Mouse (Mus musculus) intestine, embryonic 15.5 days (tissue): ENCODE measurements around the gene Gtf2h2. TPM values are rescaled to one million over a fixed set of nuclear protein-coding genes. Genes with fewer than 3 reads are reported as not detected.

ENCODE experiments used
- ATAC-seq: fragments of 200-750 bp; cut with Nextera tagmentation; 2 replicates; pipeline ENCODE4 v1.8.0; 2017; ENCODE audit warnings: moderate TSS enrichment, moderate library complexity
- H3K27ac ChIP-seq: fragments of 300-500 bp; sonication (generic); 2 replicates; pipeline ENCODE4 v1.5.1; 2015; ENCODE audit warnings: mild to moderate bottlenecking, inconsistent platforms
- H3K27me3 ChIP-seq: fragments of 300-500 bp; sonication (generic); replicated peaks from 2 replicates; pipeline ENCODE4 v1.6.1; 2015; ENCODE audit warnings: inconsistent platforms
- H3K36me3 ChIP-seq: fragments of 300-500 bp; sonication (generic); 2 replicates; pipeline ENCODE4 v1.6.1; 2015; ENCODE audit warnings: inconsistent platforms
- H3K4me1 ChIP-seq: fragments of 300-500 bp; sonication (generic); replicated peaks from 2 replicates; pipeline ENCODE4 v1.6.1; 2015; ENCODE audit warnings: inconsistent platforms
- H3K4me2 ChIP-seq: fragments of 300-500 bp; sonication (generic); replicated peaks from 2 replicates; pipeline ENCODE4 v1.6.1; 2015; ENCODE audit warnings: mild to moderate bottlenecking, inconsistent platforms
- H3K4me3 ChIP-seq: fragments of 300-500 bp; sonication (generic); replicated peaks from 2 replicates; pipeline ENCODE4 v1.5.1; 2015; ENCODE audit warnings: inconsistent platforms
- H3K9ac ChIP-seq: fragments of 300-500 bp; sonication (generic); 2 replicates; pipeline ENCODE4 v1.6.1; 2015; ENCODE audit warnings: inconsistent platforms
- H3K9me3 ChIP-seq: fragments of 300-500 bp; sonication (generic); 2 replicates; pipeline ENCODE4 v1.6.1; 2016; ENCODE audit warnings: inconsistent platforms
- whole genome bisulfite sequencing: fragments of 180-500 bp; shearing (Covaris S2); methylation state at CpG from one replicate; pipeline ENCODE4 v1.1.7; 2015; 5-methylcytosine and 5-hydroxymethylcytosine counted together
- polyA plus RNA-seq: library from polyadenylated mRNA; unstranded; fragments of >200 nt; fragmentation: Nextera tagmentation; extraction: Ambion mirVana; gene quantifications from 2 replicates; pipeline ENCODE4 v1.2.1, GENCODE M21; 2015

The Gtf2h2 gene
- polyA plus RNA-seq = 78.8 and 79.0 TPM in 2 replicates

DNA sequence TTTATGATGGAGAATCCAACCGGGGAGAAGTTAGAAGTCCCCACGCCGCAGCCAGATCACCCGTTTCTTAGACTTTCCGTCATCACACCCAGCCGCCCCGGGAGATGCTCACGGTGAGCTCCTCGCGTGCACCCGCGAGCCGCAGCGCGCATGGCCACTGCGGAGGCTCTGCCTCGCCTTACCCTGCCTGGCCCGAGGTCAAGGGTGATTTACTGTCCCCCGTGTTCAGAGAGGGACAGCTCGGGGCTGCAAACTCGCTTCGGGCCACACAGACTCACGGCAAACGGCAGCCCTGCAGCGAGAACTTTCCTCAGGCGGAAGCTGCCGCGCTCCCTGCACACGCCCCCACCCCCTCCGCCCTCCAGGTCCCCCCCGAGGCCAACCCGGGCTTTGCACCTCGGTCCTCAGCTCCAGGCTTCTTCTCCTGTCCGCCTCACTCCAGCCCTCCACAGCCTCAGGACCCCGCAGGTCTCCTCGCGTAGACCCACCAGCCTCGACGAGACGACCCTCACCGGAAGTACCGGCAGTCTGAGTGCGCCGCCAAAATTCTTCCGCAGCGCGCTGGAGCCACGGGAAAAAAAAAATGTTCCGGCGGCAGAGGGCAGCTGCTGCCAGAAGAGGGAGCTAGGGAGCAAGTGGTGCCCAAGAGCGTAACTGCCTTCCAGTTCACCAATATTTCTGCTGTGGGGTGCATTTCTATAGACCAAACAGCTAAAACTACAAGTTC, at the start of gene Gtf2h2:
TSS of gene Gtf2h2 (minus strand) at position 519 of the 727 bp plus-strand sequence.
- under 1% methylated on average over 51 of the region's 51 CpGs for WGBS
- ATAC-seq = peak; percentile 86
- 0 out of 2 replicates have a peak, but pooled peaks cover 5% of the 10 kb centered on the region for H3K4me1 ChIP-seq
- no peaks in the 10 kb centered on the region for H3K27me3 ChIP-seq
- H3K9me3 ChIP-seq = no peaks in the 10 kb centered on the region
- peak within 1 kb of the TSS; percentile 86 for H3K9ac ChIP-seq
- peak within 1 kb of the TSS; percentile 89 for H3K27ac ChIP-seq
- H3K4me2 ChIP-seq = peak within 1 kb of the TSS; percentile 57
- peak within 1 kb of the TSS; percentile 83 for H3K4me3 ChIP-seq
- H3K36me3 ChIP-seq = no peaks in the 10 kb centered on the region

DNA sequence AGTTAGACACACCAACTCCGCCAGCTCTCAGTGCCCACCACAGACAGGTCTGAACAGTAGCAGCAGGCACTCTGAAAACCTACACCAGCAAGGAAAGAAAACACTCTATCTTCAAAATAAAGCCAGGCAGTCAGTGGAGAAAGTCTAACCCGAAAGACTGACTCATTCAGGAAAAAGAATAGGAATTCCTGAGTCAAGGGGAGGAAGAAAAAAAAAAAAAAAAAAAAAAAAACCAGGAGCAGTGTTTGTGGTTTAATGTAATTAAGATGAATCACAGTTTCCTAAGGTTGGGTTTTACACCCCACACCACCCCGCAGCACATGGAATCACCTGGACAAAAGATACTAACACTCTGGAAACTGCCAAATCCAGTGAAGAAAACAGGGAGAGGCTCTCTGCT, 43.8 kb upstream of the Gtf2h2 start:
- no peak for ATAC-seq
- WGBS = 73% methylated on average over 3 of the region's 3 CpGs
- Histone ChIP-seq H3K36me3 (no peaks in the 10 kb centered on the region), H3K9ac (no peak overlapping the region), H3K4me2 (no peak overlapping the region), H3K9me3 (no peaks in the 10 kb centered on the region), H3K4me1 (no peaks in the 10 kb centered on the region), H3K27me3 (no peaks in the 10 kb centered on the region), H3K27ac (no peak overlapping the region), H3K4me3 (no peak overlapping the region)

DNA sequence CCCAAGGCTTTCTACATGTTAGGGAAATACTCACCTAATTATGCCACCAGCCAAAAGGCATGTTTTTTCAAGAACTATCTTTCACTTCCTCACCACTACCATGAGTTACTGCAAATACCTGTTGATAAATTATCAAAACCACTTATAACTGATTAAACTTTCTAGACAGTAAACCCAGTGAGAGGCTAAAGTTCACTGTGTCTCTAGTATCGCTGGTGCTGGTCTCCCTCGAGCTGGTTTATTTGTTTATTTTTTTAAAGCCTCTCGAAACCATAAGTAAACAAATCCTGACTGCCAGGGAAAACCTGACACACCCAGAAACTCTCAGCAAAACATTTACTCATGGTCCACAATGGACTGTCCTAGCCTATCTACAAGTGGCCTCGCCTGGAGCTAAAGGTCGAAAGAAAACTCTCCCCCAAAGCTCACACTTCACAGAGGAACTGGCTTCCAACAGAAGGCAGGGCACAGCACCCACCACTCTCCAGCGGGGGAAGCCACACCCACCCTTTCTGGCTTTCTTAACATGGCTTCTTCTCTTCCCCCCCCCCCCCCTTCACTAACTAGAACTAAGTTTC, 40.5 kb upstream of the Gtf2h2 start:
- H3K9ac ChIP-seq = no peak overlapping the region
- H3K4me1 ChIP-seq = no peaks in the 10 kb centered on the region
- no peaks in the 10 kb centered on the region for H3K36me3 ChIP-seq
- H3K27ac ChIP-seq = peak overlapping the region; percentile 67
- H3K4me2 ChIP-seq = peak overlapping the region; percentile 28
- ATAC-seq = peak; percentile 92
- no peaks in the 10 kb centered on the region for H3K27me3 ChIP-seq
- 25% methylated on average over 6 of the region's 6 CpGs for WGBS
- H3K4me3 ChIP-seq = no peak overlapping the region
- no peaks in the 10 kb centered on the region for H3K9me3 ChIP-seq

DNA sequence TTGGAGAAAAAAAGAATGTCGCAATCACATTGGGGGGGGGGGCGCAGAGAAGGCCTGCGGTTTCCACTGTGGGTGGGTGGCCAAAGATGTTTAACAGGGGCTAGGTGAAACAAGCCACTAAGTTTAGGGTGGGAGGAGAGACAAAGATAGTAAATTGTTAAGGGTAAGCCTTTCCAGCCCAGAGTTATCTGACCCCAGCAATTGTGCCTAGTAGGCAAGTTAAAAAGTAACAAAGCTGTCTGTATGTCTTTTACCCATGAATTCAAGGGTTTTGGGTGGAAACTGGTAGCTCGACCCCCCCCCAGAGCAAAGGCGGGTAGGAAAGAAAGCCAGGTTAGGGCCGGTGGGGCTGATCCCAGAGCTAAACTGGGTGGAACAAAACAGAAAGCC, 34.3 kb upstream of the Gtf2h2 start:
- H3K9me3 ChIP-seq = no peaks in the 10 kb centered on the region
- 0 out of 2 replicates have a peak, but pooled peaks have one; percentile 17 for ATAC-seq
- H3K4me2 ChIP-seq = peak overlapping the region; percentile 22; the same call in 1 of the 2 replicates
- peaks cover 12% of the 10 kb centered on the region for H3K4me1 ChIP-seq
- H3K4me3 ChIP-seq = no peak overlapping the region
- H3K9ac ChIP-seq = no peak overlapping the region
- 48% methylated on average over 6 of the region's 6 CpGs for WGBS
- peak overlapping the region; percentile 58; the same call in 1 of the 2 replicates for H3K27ac ChIP-seq
- H3K36me3 ChIP-seq = no peaks in the 10 kb centered on the region
- H3K27me3 ChIP-seq = no peaks in the 10 kb centered on the region

DNA sequence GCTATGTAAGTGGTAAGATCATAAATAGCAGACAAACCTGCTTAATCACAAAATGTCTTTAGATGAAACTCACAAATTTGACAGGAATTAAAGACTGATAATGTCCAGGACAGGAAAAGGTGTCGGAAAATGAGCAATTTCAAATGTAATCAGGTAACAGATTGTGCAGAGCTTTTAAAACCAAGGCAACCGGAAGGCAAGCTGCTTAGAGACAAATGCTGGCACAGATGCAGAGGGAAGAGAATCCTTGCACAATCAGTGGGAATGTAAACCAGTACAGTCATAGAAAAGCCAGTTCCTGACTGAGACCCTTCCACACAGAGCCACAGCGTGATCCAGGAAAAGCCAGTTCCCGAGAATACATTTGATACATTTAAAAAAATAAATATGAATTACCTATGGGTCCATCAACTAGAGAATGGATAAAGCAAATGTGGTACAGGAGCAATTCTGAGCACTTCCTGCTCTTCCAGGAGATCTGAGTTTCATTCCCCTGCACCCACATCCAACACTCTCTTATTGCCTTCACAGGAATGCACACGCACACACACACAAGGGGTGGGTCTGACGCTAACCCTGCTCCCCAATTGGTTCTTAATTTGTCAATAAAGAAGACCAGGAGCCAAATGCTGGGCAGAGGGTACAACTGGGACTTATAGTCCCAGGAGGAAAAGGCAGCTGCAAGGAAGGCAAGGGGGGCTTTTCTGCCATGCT, 33.7 kb upstream of the Gtf2h2 start:
- Histone ChIP-seq H3K27ac (peak overlapping the region; percentile 58; the same call in 1 of the 2 replicates), H3K4me2 (peak overlapping the region; percentile 22; the same call in 1 of the 2 replicates), H3K9ac (no peak overlapping the region), H3K9me3 (no peaks in the 10 kb centered on the region), H3K4me3 (no peak overlapping the region), H3K4me1 (peaks cover 12% of the 10 kb centered on the region), H3K27me3 (no peaks in the 10 kb centered on the region), H3K36me3 (no peaks in the 10 kb centered on the region)
- no peak for ATAC-seq
- 60% methylated on average over 6 of the region's 6 CpGs for WGBS

DNA sequence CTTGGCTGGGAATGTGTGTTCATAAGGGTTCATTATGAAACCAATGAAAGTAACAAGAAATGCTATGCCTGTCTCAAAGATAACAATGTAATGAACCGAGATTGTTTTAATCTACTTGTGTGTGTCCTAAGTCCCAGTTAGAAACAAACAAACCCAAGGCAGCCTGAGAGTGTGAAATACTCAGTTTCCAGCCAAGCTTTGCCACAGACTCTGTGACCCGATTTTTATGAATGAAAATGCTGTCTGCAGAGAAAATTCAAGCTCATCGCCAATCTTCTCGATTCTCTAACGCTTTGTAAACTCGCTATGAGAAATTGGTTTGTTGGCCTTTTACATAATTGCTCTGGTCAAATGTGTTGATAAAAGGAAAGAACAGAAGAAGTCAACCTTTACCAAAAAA, 32.5 kb upstream of the Gtf2h2 start:
- no peak overlapping the region for H3K9ac ChIP-seq
- ATAC-seq = no peak
- H3K4me3 ChIP-seq = no peak overlapping the region
- 87% methylated on average over 6 of the region's 6 CpGs for WGBS
- H3K4me1 ChIP-seq = peaks cover 12% of the 10 kb centered on the region
- H3K27ac ChIP-seq = no peak overlapping the region
- H3K36me3 ChIP-seq = no peaks in the 10 kb centered on the region
- no peaks in the 10 kb centered on the region for H3K27me3 ChIP-seq
- H3K4me2 ChIP-seq = no peak overlapping the region
- no peaks in the 10 kb centered on the region for H3K9me3 ChIP-seq

DNA sequence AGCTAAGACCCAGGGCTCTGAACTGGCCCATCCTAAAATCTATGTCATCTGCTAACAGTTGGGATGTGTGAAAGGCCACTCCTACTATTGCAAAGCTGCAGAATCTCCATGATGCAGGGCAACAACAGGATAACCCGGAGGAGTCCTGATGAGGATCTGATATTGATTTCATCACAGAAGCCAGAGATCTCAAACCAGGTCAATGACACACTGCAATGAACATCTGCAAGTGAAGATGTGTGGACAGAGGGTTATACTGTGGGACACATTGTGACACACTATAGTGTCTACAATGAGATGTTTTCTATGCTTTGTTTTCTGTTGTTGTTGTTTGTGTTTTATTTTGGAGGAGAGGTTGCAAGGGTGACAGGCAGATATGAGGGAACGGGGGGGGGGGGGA, 31.3 kb upstream of the Gtf2h2 start:
- no peak for ATAC-seq
- peaks cover 17% of the 10 kb centered on the region for H3K4me1 ChIP-seq
- no peaks in the 10 kb centered on the region for H3K9me3 ChIP-seq
- WGBS = 71% methylated on average over 2 of the region's 2 CpGs
- H3K4me2 ChIP-seq = no peak overlapping the region
- H3K27me3 ChIP-seq = no peaks in the 10 kb centered on the region
- H3K27ac ChIP-seq = no peak overlapping the region
- no peaks in the 10 kb centered on the region for H3K36me3 ChIP-seq
- H3K9ac ChIP-seq = no peak overlapping the region
- no peak overlapping the region for H3K4me3 ChIP-seq

DNA sequence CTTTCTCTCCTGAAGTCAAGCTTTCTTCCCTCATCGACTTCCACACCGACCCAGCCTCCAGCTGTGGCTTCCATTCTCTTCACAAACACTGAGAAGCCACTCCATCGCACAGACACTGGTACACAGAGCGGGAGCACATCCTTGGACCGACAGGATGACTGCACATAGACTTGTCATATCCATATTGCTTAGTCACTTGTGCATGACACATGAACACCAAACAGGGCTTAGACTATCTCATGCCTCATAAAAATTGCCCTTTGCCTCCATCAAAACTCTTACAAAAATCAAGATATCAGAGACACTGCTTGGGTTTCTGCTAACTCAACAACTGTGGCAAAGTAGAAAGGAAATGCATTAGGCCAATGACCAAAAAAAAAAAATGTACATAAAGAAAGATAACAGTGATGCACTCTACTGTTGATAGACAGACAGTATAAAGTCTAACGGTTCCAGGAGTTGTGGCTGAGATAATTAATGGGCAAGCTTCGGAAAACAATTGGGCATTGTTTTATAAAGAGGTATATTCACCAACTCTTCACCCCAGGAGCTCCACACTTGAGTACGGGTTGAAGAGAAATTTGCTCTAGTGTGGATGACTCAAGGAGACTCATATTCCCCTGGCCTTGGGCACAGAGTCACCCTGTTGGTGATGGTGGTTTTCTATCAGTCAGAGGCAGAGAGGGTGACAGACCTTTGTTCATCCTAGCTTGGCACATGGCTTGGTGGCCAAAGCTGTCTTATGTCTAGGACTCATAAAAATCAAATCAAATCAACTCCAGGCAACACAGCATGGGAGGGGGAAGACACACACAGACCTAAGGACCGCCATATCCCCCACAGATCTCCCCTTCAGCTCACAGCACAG, 29.6 kb upstream of the Gtf2h2 start:
- Histone ChIP-seq H3K27ac (peak overlapping the region; percentile 42; the same call in 1 of the 2 replicates), H3K4me1 (peaks cover 24% of the 10 kb centered on the region), H3K27me3 (no peaks in the 10 kb centered on the region), H3K4me2 (no peak overlapping the region), H3K4me3 (no peak overlapping the region), H3K36me3 (no peaks in the 10 kb centered on the region), H3K9ac (no peak overlapping the region), H3K9me3 (no peaks in the 10 kb centered on the region)
- ATAC-seq = peak; percentile 42; the same call in 1 of the 2 replicates
- WGBS = 68% methylated on average over 9 of the region's 9 CpGs

DNA sequence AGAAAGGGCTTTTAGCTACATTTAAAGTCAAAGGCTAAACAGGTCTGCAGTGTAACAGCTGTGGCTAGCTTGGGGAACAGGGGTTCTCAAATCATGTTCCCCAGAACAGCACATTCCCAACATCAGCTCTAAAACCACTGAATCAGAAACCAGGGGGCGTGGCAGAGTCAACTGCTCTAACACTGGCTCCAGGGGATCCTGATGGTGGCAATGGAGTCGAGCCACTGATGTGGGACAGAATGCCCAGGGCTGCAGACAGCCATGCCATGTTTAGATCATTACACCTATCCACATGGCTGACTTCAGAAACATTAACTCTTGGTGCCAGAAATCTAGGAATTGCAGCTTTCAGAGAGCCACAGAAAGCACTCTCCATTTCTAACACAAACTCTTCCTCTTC, 26.8 kb upstream of the Gtf2h2 start:
- no peak for ATAC-seq
- H3K9ac ChIP-seq = no peak overlapping the region
- H3K4me2 ChIP-seq = no peak overlapping the region
- WGBS = 59% methylated on average over 2 of the region's 2 CpGs
- H3K4me3 ChIP-seq = no peak overlapping the region
- no peaks in the 10 kb centered on the region for H3K36me3 ChIP-seq
- no peaks in the 10 kb centered on the region for H3K9me3 ChIP-seq
- H3K27ac ChIP-seq = peak overlapping the region; percentile 63
- H3K27me3 ChIP-seq = no peaks in the 10 kb centered on the region
- peaks cover 24% of the 10 kb centered on the region for H3K4me1 ChIP-seq

DNA sequence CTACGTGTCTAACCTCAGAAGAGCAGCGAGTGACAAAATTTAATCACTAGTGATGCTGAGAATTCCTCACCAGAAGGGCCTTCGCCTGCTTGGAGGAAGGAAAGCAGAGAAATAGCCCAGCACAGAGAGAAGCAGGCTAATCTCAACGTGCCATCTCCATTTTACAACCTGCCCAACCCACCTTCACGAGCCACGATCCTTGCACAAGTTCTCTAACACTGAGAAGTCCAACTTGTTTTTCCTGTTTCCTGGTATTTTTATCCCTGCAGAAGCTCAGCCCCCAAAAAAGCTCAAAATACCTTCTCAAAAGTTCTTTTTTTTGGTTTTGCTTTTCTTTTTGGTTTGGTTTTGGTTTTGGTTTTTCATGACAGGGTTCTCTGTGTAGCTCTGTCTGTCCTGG, 25.8 kb upstream of the Gtf2h2 start:
- ATAC-seq = peak; percentile 75
- 54% methylated on average over 6 of the region's 6 CpGs for WGBS

DNA sequence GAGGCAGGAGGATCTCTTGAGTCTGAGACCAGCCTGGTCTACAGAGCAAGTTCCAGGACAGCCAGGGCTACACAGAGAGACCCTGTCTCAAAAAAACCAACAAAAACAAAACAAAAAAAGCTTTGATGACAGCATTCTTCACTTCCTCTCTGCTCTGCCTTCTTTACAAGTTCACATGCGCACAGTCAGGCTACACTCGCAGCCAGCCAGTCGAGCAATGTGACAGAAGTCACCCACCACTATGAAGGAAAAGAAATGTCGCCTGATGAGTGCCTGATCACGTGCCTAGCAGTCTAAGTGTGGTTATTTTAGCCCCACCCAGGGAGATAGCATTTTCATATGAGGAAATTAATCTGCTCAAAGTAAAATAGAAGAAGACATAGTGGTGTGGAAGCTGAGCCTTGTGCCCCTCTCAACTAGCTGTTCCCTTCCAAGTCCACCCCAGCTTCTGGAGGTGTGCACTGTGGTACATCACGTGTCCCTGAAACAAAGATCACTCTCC, 25.3 kb upstream of the Gtf2h2 start:
- ATAC-seq = peak; percentile 42

More for the DNA sequence above, 25.8 kb upstream of the Gtf2h2 start:
- Histone ChIP-seq H3K4me1 (peaks cover 18% of the 10 kb centered on the region), H3K4me2 (no peak overlapping the region; the same call in 1 of the 2 replicates), H3K9me3 (no peaks in the 10 kb centered on the region), H3K27me3 (no peaks in the 10 kb centered on the region), H3K4me3 (no peak overlapping the region), H3K27ac (peak overlapping the region; percentile 81), H3K36me3 (no peaks in the 10 kb centered on the region), H3K9ac (no peak overlapping the region)

More for the DNA sequence above, 25.3 kb upstream of the Gtf2h2 start:
- H3K9ac ChIP-seq = no peak overlapping the region
- no peak overlapping the region for H3K4me3 ChIP-seq
- no peaks in the 10 kb centered on the region for H3K27me3 ChIP-seq
- peak overlapping the region; percentile 81 for H3K27ac ChIP-seq
- H3K36me3 ChIP-seq = no peaks in the 10 kb centered on the region
- H3K4me2 ChIP-seq = no peak overlapping the region; the same call in 1 of the 2 replicates
- 71% methylated on average over 6 of the region's 6 CpGs for WGBS
- H3K9me3 ChIP-seq = no peaks in the 10 kb centered on the region
- H3K4me1 ChIP-seq = peaks cover 13% of the 10 kb centered on the region
